Mouse (Mus musculus) stomach, embryonic 15.5 days (tissue): ENCODE measurements at regions not wholly inside any gene's neighbourhood (a gene's known extent, or its start where the extent isn't known, plus 50 kb on each side); places are given as distances from the start of the nearest gene placed in this dataset.
"Not testable (repeated sequence)": the region's sequence is repeated elsewhere in the genome, so short reads cannot be mapped to it uniquely, and the experiment has no call there.

Source experiments
- ATAC-seq: fragments of 200-750 bp; cut with Nextera tagmentation; 2 replicates; pipeline ENCODE4 v1.8.0; 2017; ENCODE audit warnings: low read depth, moderate number of reproducible peaks, moderate TSS enrichment; ENCODE audit not compliant: insufficient read depth, low FRiP score
- H3K27ac ChIP-seq: fragments of 300-500 bp; sonication (generic); 2 replicates; pipeline ENCODE4 v1.5.1; 2015; ENCODE audit warnings: mild to moderate bottlenecking, inconsistent platforms
- H3K27me3 ChIP-seq: fragments of 300-500 bp; sonication (generic); replicated peaks from 2 replicates; pipeline ENCODE4 v1.6.1; 2015; ENCODE audit warnings: inconsistent platforms
- H3K36me3 ChIP-seq: fragments of 300-500 bp; sonication (generic); 2 replicates; pipeline ENCODE4 v1.6.1; 2015; ENCODE audit warnings: inconsistent platforms
- H3K4me1 ChIP-seq: fragments of 300-500 bp; sonication (generic); 2 replicates; pipeline ENCODE4 v1.6.1; 2015; ENCODE audit warnings: inconsistent platforms
- H3K4me2 ChIP-seq: fragments of 300-500 bp; sonication (generic); 2 replicates; pipeline ENCODE4 v1.6.1; 2015; ENCODE audit warnings: mild to moderate bottlenecking, inconsistent platforms
- H3K4me3 ChIP-seq: fragments of 300-500 bp; sonication (generic); replicated peaks from 2 replicates; pipeline ENCODE4 v1.5.1; 2015; ENCODE audit warnings: inconsistent platforms
- H3K9ac ChIP-seq: fragments of 300-500 bp; sonication (generic); 2 replicates; pipeline ENCODE4 v1.6.1; 2015; ENCODE audit warnings: inconsistent platforms
- H3K9me3 ChIP-seq: fragments of 300-500 bp; sonication (generic); 2 replicates; pipeline ENCODE4 v1.6.1; 2016; ENCODE audit warnings: inconsistent platforms
- WGBS: fragments of 180-500 bp; shearing (Covaris S2); methylation state at CpG from one replicate; pipeline ENCODE4 v1.1.7; 2015; 5-methylcytosine and 5-hydroxymethylcytosine counted together

DNA sequence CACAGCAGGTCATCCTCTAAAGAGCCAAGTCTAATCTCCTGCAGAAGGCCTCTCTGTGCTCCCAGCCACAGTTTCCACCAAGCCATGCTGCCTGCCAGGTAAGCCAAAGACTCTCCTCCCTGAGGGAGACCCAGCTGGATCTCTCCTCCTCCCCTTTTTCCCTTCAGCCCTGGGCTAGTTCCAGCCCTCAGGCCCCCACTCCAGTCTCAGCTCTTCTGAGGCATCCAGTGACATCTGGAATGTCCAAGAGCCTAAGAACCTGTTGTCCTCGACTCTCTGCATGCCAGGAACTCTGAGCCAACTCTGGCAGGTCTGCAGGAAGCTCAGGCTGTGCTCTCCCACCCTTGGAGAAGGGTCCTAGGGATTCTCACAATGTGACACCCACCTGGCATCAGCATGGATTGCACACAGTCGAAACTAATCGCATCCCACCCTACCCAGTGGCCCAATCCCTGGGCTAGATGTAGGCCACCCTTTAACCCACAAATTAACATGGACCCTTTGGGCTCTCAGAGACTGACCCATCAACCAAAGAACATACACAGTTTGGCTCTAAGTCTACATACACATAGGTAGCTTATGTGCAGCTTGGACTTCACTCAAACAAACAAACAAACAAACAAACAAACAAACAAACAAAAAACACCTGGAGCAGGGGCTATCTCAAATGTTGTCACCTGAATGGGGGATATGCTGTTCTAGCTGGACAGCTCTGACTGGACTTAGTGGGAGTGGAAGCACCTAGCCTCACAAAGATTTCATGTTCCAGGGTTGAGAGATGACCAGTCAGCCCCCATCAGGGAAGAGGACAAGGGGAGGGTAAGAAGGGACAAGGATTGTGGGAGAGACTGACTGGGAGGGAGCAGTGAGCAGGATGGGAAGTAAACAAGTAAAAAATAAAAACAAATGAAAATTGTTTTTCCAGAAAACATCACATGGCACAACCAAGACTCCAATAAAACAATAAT is 57.9 kb upstream of the Zfp709 start:
- not testable (repeated sequence) for H3K9ac ChIP-seq, H3K4me1 ChIP-seq, H3K9me3 ChIP-seq, H3K4me3 ChIP-seq, H3K27me3 ChIP-seq, H3K36me3 ChIP-seq, H3K27ac ChIP-seq, H3K4me2 ChIP-seq
- WGBS = 63% methylated on average over 3 of the region's 3 CpGs
- ATAC-seq = peak; percentile 70

- not testable (repeated sequence) for ATAC-seq, H3K4me2 ChIP-seq, H3K9ac ChIP-seq, H3K27me3 ChIP-seq, H3K36me3 ChIP-seq, H3K27ac ChIP-seq, H3K9me3 ChIP-seq, H3K4me1 ChIP-seq, H3K4me3 ChIP-seq
- WGBS = 69% methylated on average over 1 of the region's 1 CpGs
Measured at GRCm38 (mm10) chr8:71822749-71823148, 59.1 kb upstream of the Zfp709 start.

GRCm38 (mm10) chr8:71819936-71820335 is 61.9 kb upstream of the Zfp709 start:
- H3K9ac ChIP-seq, H3K9me3 ChIP-seq, H3K4me2 ChIP-seq, H3K27me3 ChIP-seq, H3K4me3 ChIP-seq, H3K27ac ChIP-seq, H3K36me3 ChIP-seq, H3K4me1 ChIP-seq: not testable (repeated sequence)
- WGBS = 84% methylated on average over 8 of the region's 8 CpGs
- 0 out of 2 replicates have a peak, but pooled peaks have one; percentile 8 for ATAC-seq

DNA sequence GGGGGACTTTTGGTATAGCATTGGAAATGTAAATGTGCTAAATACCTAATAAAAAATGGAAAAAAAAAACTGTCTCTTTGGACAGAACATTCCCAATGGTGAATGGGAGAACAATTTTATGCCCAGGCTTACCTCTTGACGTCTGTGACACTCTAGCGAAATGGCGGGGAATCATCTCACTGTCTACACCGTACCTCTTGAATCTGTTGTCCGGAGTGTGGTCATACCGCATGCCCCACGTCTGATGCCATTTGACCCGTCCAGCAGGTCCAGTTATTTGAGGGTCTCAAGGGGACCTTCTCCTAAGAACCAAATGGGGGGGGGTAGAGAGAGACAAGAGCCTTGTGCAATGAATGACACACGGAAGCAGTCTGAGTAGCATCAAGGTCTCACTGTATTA is 62.4 kb upstream of the Zfp709 start:
- H3K4me3 ChIP-seq, H3K27ac ChIP-seq, H3K4me1 ChIP-seq, H3K27me3 ChIP-seq, H3K36me3 ChIP-seq, H3K4me2 ChIP-seq, H3K9me3 ChIP-seq, H3K9ac ChIP-seq: not testable (repeated sequence)
- WGBS = 89% methylated on average over 9 of the region's 9 CpGs
- peak; percentile 70; the same call in 1 of the 2 replicates for ATAC-seq

GRCm38 (mm10) chr8:71816272-71817034 is 65.4 kb upstream of the Zfp709 start:
- ATAC-seq, H3K4me2 ChIP-seq, H3K9me3 ChIP-seq, H3K4me1 ChIP-seq, H3K36me3 ChIP-seq, H3K4me3 ChIP-seq, H3K27ac ChIP-seq, H3K27me3 ChIP-seq, H3K9ac ChIP-seq: not testable (repeated sequence)
- WGBS = 87% methylated on average over 20 of the region's 20 CpGs

- H3K27me3 ChIP-seq, H3K9ac ChIP-seq, H3K27ac ChIP-seq, ATAC-seq, H3K36me3 ChIP-seq, H3K4me2 ChIP-seq, H3K4me3 ChIP-seq, H3K9me3 ChIP-seq, H3K4me1 ChIP-seq: not testable (repeated sequence)
- WGBS = 91% methylated on average over 5 of the region's 5 CpGs
Measured at GRCm38 (mm10) chr8:71815813-71816212, 66.0 kb upstream of the Zfp709 start.

GRCm38 (mm10) chr8:71814740-71815514 is 66.9 kb upstream of the Zfp709 start:
- 87% methylated on average over 14 of the region's 14 CpGs for WGBS
- not testable (repeated sequence) for H3K9ac ChIP-seq, H3K36me3 ChIP-seq, H3K4me1 ChIP-seq, H3K27me3 ChIP-seq, H3K9me3 ChIP-seq, ATAC-seq, H3K4me3 ChIP-seq, H3K27ac ChIP-seq, H3K4me2 ChIP-seq

GRCm38 (mm10) chr8:71813889-71814288 is 67.9 kb upstream of the Zfp709 start:
- ATAC-seq, H3K4me1 ChIP-seq, H3K9ac ChIP-seq, H3K9me3 ChIP-seq, H3K27me3 ChIP-seq, H3K27ac ChIP-seq, H3K36me3 ChIP-seq, H3K4me2 ChIP-seq, H3K4me3 ChIP-seq: not testable (repeated sequence)
- 78% methylated on average over 4 of the region's 4 CpGs for WGBS

DNA sequence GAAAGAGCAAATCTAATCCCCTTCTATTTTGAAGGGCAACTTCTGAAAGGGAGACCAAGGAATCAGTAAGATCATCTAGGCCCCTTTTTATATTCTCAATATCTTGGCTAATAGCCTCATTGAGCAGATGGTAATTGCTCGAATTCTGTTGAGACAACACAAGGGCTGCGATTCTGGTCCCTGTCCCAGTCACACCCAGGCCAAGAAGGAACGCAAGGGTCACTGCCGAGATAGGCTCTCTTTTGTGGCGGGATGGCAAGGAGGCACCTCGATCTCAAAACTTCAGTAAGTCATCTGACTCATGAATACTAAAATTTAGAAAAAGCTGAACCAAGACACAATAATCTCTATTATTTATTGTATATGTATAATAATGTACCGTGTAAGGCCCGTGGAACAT is 68.6 kb upstream of the Zfp709 start:
- H3K27ac ChIP-seq, H3K4me3 ChIP-seq, H3K4me1 ChIP-seq, H3K9me3 ChIP-seq, ATAC-seq, H3K9ac ChIP-seq, H3K36me3 ChIP-seq, H3K27me3 ChIP-seq, H3K4me2 ChIP-seq: not testable (repeated sequence)
- WGBS = 86% methylated on average over 8 of the region's 8 CpGs

DNA sequence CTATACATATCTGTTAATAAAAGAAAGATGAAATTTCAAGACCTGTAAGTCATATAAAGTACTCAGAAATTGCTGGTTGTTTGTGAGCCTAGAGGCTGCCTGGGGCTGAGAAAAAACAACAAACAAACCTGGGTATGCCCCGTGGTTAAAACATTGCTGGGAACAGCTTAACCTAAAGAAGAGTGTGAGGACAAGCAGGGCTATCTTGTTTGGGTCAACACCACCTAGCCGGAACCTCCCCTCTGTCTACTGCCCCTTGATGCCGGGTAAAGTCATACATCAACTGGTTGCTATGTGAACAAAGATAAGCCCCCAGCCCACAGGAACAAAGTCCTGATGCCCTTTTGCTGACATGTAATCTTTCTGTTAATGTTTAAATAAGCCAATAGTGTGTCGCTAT is 74.0 kb upstream of the Zfp709 start:
- H3K9me3 ChIP-seq, ATAC-seq, H3K4me3 ChIP-seq, H3K4me2 ChIP-seq, H3K27me3 ChIP-seq, H3K4me1 ChIP-seq, H3K27ac ChIP-seq, H3K9ac ChIP-seq, H3K36me3 ChIP-seq: not testable (repeated sequence)
- WGBS = 27% methylated on average over 3 of the region's 4 CpGs

- not testable (repeated sequence) for ATAC-seq, H3K4me3 ChIP-seq, H3K27me3 ChIP-seq, H3K36me3 ChIP-seq, H3K4me2 ChIP-seq, H3K9me3 ChIP-seq, H3K4me1 ChIP-seq, H3K9ac ChIP-seq, H3K27ac ChIP-seq
- WGBS = 73% methylated on average over 1 of the region's 1 CpGs
Measured at GRCm38 (mm10) chr8:71804586-71804985, 77.2 kb upstream of the Zfp709 start.

GRCm38 (mm10) chr8:71802226-71802625 is 76.7 kb upstream of the Fcho1 start:
- not testable (repeated sequence) for H3K9me3 ChIP-seq, H3K36me3 ChIP-seq, H3K4me1 ChIP-seq, H3K27me3 ChIP-seq, H3K4me2 ChIP-seq, H3K4me3 ChIP-seq, H3K9ac ChIP-seq, H3K27ac ChIP-seq
- peak; percentile 79 for ATAC-seq
- WGBS = 61% methylated on average over 2 of the region's 2 CpGs
